In genomic region chr9:44267319-44268026, GRCm38 (mm10) we compare ENCODE assay signal across 8 mouse cellular contexts. TPM values are rescaled to one million over a fixed set of nuclear protein-coding genes. Genes with fewer than 3 reads are reported as not detected.
DNase-seq lines count a peak whose midpoint lies in the region; ATAC-seq and TF ChIP-seq lines count a peak whose summit lies in the region.

No protein-coding gene starts in this region.

- H3K27me3 ChIP-seq in ES-Bruce4 (ENCODE audit: control insufficient read depth, insufficient read depth, low read length, poor library complexity, severe bottlenecking) = no peaks in the 10 kb centered on the region
- H3K27me3 ChIP-seq in forebrain, embryonic 11.5 days (ENCODE audit: control insufficient read depth, insufficient read depth, low read length) = no peaks in the 10 kb centered on the region
- H3K27me3 ChIP-seq in intestine, embryonic 14.5 days (replicated peaks; ENCODE audit: control insufficient read depth, insufficient read depth, low read length) = no peaks in the 10 kb centered on the region
- no peaks in the 10 kb centered on the region for H3K27me3 ChIP-seq in lung, embryonic 14.5 days (ENCODE audit: insufficient read depth, low read length)

- no peak for TF ChIP-seq CTCF in ES-Bruce4 (IDR thresholded peaks at IDR 0.05; ENCODE audit: low read depth, low read length)
- 0 out of 2 replicates have a peak, but pooled peaks have one; percentile 20 for TF ChIP-seq CTCF in lung, embryonic 14.5 days (IDR thresholded peaks at IDR 0.05; ENCODE audit: low read depth)

- H3K4me1 ChIP-seq in ES-Bruce4 (ENCODE audit: control insufficient read depth, insufficient read depth, low read length) = no peaks in the 10 kb centered on the region
- H3K4me1 ChIP-seq in forebrain, embryonic 11.5 days (replicated peaks; ENCODE audit: control insufficient read depth, insufficient read depth, low read length) = no peaks in the 10 kb centered on the region; the same call in 1 of the 2 replicates
- peaks cover 14% of the 10 kb centered on the region; the same call in 1 of the 2 replicates for H3K4me1 ChIP-seq in intestine, embryonic 14.5 days (replicated peaks; ENCODE audit: control insufficient read depth, insufficient read depth, low read length)
- peaks cover 10% of the 10 kb centered on the region for H3K4me1 ChIP-seq in lung, embryonic 14.5 days (ENCODE audit: insufficient read depth)

- peak; percentile 50 for DNase-seq in adrenal gland, adult 2 months
- DNase-seq in adrenal gland, adult 18-20 months (ENCODE audit: low spot score in 2 of 2) = no peak
- no peak for DNase-seq in forebrain, embryonic 11.5 days (ENCODE audit: low spot score)
- DNase-seq in intestine, embryonic 14.5 days (ENCODE audit: low spot score) = peak; percentile 69
- DNase-seq in lung, embryonic 14.5 days = peak; percentile 62
- DNase-seq in retina, embryonic 14.5 days (ENCODE audit: low spot score) = peak; percentile 24
- no peak for DNase-seq in ovary, postnatal 10 days (ENCODE audit: low spot score)

- H3K36me3 ChIP-seq in ES-Bruce4 (ENCODE audit: control insufficient read depth, insufficient read depth, low read length, poor library complexity, severe bottlenecking) = no peaks in the 10 kb centered on the region
- no peaks in the 10 kb centered on the region for H3K36me3 ChIP-seq in forebrain, embryonic 11.5 days (ENCODE audit: control insufficient read depth, insufficient read depth, low read length)
- H3K36me3 ChIP-seq in intestine, embryonic 14.5 days (ENCODE audit: control insufficient read depth, insufficient read depth, low read length) = no peaks in the 10 kb centered on the region
- H3K36me3 ChIP-seq in lung, embryonic 14.5 days (ENCODE audit: insufficient read depth) = no peaks in the 10 kb centered on the region

- no peaks in the 10 kb centered on the region for H3K9me3 ChIP-seq in ES-Bruce4 (replicated peaks; ENCODE audit: control insufficient read depth, insufficient read depth, low read length, poor library complexity, severe bottlenecking)
- no peaks in the 10 kb centered on the region for H3K9me3 ChIP-seq in forebrain, embryonic 11.5 days (ENCODE audit: control insufficient read depth, low read length)
- 0 out of 2 replicates have a peak, but pooled peaks cover 4% of the 10 kb centered on the region for H3K9me3 ChIP-seq in intestine, embryonic 14.5 days (ENCODE audit: control insufficient read depth, low read length)
- no peaks in the 10 kb centered on the region for H3K9me3 ChIP-seq in lung, embryonic 14.5 days (ENCODE audit: low read depth, low read length)

- peak overlapping the region; percentile 57 for H3K4me3 ChIP-seq in ES-Bruce4 (ENCODE audit: low read depth, low read length)
- peak overlapping the region; percentile 39 for H3K4me3 ChIP-seq in forebrain, embryonic 11.5 days (ENCODE audit: low read depth, low read length)
- peak overlapping the region; percentile 48 for H3K4me3 ChIP-seq in intestine, embryonic 14.5 days (ENCODE audit: low read depth, low read length)
- peak overlapping the region; percentile 53 for H3K4me3 ChIP-seq in lung, embryonic 14.5 days (ENCODE audit: low read depth, low read length)

- peak overlapping the region; percentile 71 for H3K4me2 ChIP-seq in forebrain, embryonic 11.5 days (ENCODE audit: low read depth, low read length, severe bottlenecking)
- peak overlapping the region; percentile 91 for H3K4me2 ChIP-seq in intestine, embryonic 14.5 days (ENCODE audit: low read length)
- peak overlapping the region; percentile 79 for H3K4me2 ChIP-seq in lung, embryonic 14.5 days

- no peak for TF ChIP-seq POLR2A in ES-Bruce4 (IDR thresholded peaks at IDR 0.05; ENCODE audit: insufficient read depth, low read length)

- WGBS in forebrain, embryonic 11.5 days = 9% methylated on average over 23 of the region's 23 CpGs
- WGBS in intestine, embryonic 14.5 days = 12% methylated on average over 23 of the region's 23 CpGs
- 7% methylated on average over 23 of the region's 23 CpGs for WGBS in lung, embryonic 14.5 days

- ATAC-seq in forebrain, embryonic 11.5 days (replicated peaks; ENCODE audit: low FRiP score) = peak; percentile 30
- peak; percentile 63; the same call in 1 of the 2 replicates for ATAC-seq in intestine, embryonic 14.5 days (replicated peaks; ENCODE audit: low FRiP score, low TSS enrichment, low read depth)
- ATAC-seq in lung, embryonic 14.5 days (ENCODE audit: insufficient read depth) = peak; percentile 43

- H3K9ac ChIP-seq in ES-Bruce4 (ENCODE audit: low read depth, poor library complexity, severe bottlenecking) = peak overlapping the region; percentile 77
- H3K9ac ChIP-seq in forebrain, embryonic 11.5 days (ENCODE audit: low read length) = peak overlapping the region; percentile 78
- peak overlapping the region; percentile 83 for H3K9ac ChIP-seq in intestine, embryonic 14.5 days (ENCODE audit: low read length)
- peak overlapping the region; percentile 79 for H3K9ac ChIP-seq in lung, embryonic 14.5 days

- H3K27ac ChIP-seq in ES-Bruce4 (ENCODE audit: insufficient read depth, low read length) = no peak overlapping the region
- H3K27ac ChIP-seq in forebrain, embryonic 11.5 days (ENCODE audit: low read depth, low read length) = 0 out of 2 replicates have a peak overlapping the region, but pooled peaks have one; percentile 27
- peak overlapping the region; percentile 64 for H3K27ac ChIP-seq in intestine, embryonic 14.5 days (ENCODE audit: low read depth)
- peak overlapping the region; percentile 80 for H3K27ac ChIP-seq in lung, embryonic 14.5 days (ENCODE audit: low read depth)

- no peak for TF ChIP-seq EP300 in ES-Bruce4 (IDR thresholded peaks at IDR 0.05; ENCODE audit: insufficient read depth, low read depth, low read length)

RNA-seq across cellular contexts. Expression of gene Nlrx1, which starts 0.9 kb away (rescaled TPM):
- total RNA-seq in adrenal gland, adult 2 months (2021) = 10 to 100 TPM; 15.7 to 27.8 TPM
- polyA plus RNA-seq in adrenal gland, adult 2 months (2012; rRNA removed) = 25.3 and 27.7 TPM in 2 replicates
- total RNA-seq in adrenal gland, adult 18-20 months (2021) = 10 to 100 TPM; 14.0 to 17.1 TPM
- polyA plus RNA-seq in ES-Bruce4 (2011; ENCODE audit: insufficient read depth, insufficient read length, low read depth, missing spikeins) = 1.6 and 2.3 TPM in 2 replicates
- polyA plus RNA-seq in forebrain, embryonic 11.5 days (2014; fragmentation: Nextera tagmentation; extraction: Ambion mirVana) = 3.2 and 3.6 TPM in 2 replicates
- polyA plus RNA-seq in intestine, embryonic 14.5 days (2014; fragmentation: Nextera tagmentation; extraction: Ambion mirVana) = 6.3 and 7.0 TPM in 2 replicates
- polyA plus RNA-seq in lung, embryonic 14.5 days (2014; fragmentation: Nextera tagmentation; extraction: Ambion mirVana) = 9.2 and 9.6 TPM in 2 replicates

RNA-seq across cellular contexts. Expression of gene Pdzd3, which starts 16.2 kb away (rescaled TPM):
- total RNA-seq in adrenal gland, adult 2 months (2021) = not detected
- polyA plus RNA-seq in adrenal gland, adult 2 months (2012; rRNA removed) = 0.06 TPM in 1 of 2 replicates, not detected in the other
- not detected for total RNA-seq in adrenal gland, adult 18-20 months (2021)
- polyA plus RNA-seq in ES-Bruce4 (2011; ENCODE audit: insufficient read depth, insufficient read length, low read depth, missing spikeins) = not detected in 2 replicates
- 0.16 TPM in 2 replicates for polyA plus RNA-seq in forebrain, embryonic 11.5 days (2014; fragmentation: Nextera tagmentation; extraction: Ambion mirVana)
- 3.1 TPM in 2 replicates for polyA plus RNA-seq in intestine, embryonic 14.5 days (2014; fragmentation: Nextera tagmentation; extraction: Ambion mirVana)
- 0.11 and 0.13 TPM in 2 replicates for polyA plus RNA-seq in lung, embryonic 14.5 days (2014; fragmentation: Nextera tagmentation; extraction: Ambion mirVana)

RNA-seq across cellular contexts. Expression of gene Abcg4, which starts 20.9 kb away (rescaled TPM):
- total RNA-seq in adrenal gland, adult 2 months (2021) = 10 to 100 TPM; 27.1 to 41.4 TPM
- polyA plus RNA-seq in adrenal gland, adult 2 months (2012; rRNA removed) = 84.3 and 86.8 TPM in 2 replicates
- total RNA-seq in adrenal gland, adult 18-20 months (2021) = 10 to 100 TPM; 16.1 to 30.7 TPM
- polyA plus RNA-seq in ES-Bruce4 (2011; ENCODE audit: insufficient read depth, insufficient read length, low read depth, missing spikeins) = 0.62 and 1.3 TPM in 2 replicates
- polyA plus RNA-seq in forebrain, embryonic 11.5 days (2014; fragmentation: Nextera tagmentation; extraction: Ambion mirVana) = 6.7 and 9.6 TPM in 2 replicates
- polyA plus RNA-seq in intestine, embryonic 14.5 days (2014; fragmentation: Nextera tagmentation; extraction: Ambion mirVana) = 3.6 and 4.1 TPM in 2 replicates
- 2.4 and 2.7 TPM in 2 replicates for polyA plus RNA-seq in lung, embryonic 14.5 days (2014; fragmentation: Nextera tagmentation; extraction: Ambion mirVana)

RNA-seq across cellular contexts. Expression of gene Ccdc153, which starts 27.0 kb away (rescaled TPM):
- 1 to 10 TPM; 2.7 to 3.4 TPM for total RNA-seq in adrenal gland, adult 2 months (2021)
- polyA plus RNA-seq in adrenal gland, adult 2 months (2012; rRNA removed) = 0.26 and 0.63 TPM in 2 replicates
- 1 to 10 TPM; 2.8 to 5.3 TPM for total RNA-seq in adrenal gland, adult 18-20 months (2021)
- polyA plus RNA-seq in ES-Bruce4 (2011; ENCODE audit: insufficient read depth, insufficient read length, low read depth, missing spikeins) = not detected in 2 replicates
- not detected in 2 replicates for polyA plus RNA-seq in forebrain, embryonic 11.5 days (2014; fragmentation: Nextera tagmentation; extraction: Ambion mirVana)
- polyA plus RNA-seq in intestine, embryonic 14.5 days (2014; fragmentation: Nextera tagmentation; extraction: Ambion mirVana) = not detected in 2 replicates
- not detected in 2 replicates for polyA plus RNA-seq in lung, embryonic 14.5 days (2014; fragmentation: Nextera tagmentation; extraction: Ambion mirVana)

RNA-seq across cellular contexts. Expression of gene Cbl, which starts 33.6 kb away (rescaled TPM):
- total RNA-seq in adrenal gland, adult 2 months (2021) = 10 to 100 TPM; 26.2 to 31.5 TPM
- polyA plus RNA-seq in adrenal gland, adult 2 months (2012; rRNA removed) = 7.8 and 8.7 TPM in 2 replicates
- total RNA-seq in adrenal gland, adult 18-20 months (2021) = 10 to 100 TPM; 27.9 to 37.1 TPM
- polyA plus RNA-seq in ES-Bruce4 (2011; ENCODE audit: insufficient read depth, insufficient read length, low read depth, missing spikeins) = 58.8 and 62.0 TPM in 2 replicates
- polyA plus RNA-seq in forebrain, embryonic 11.5 days (2014; fragmentation: Nextera tagmentation; extraction: Ambion mirVana) = 25.9 and 26.2 TPM in 2 replicates
- polyA plus RNA-seq in intestine, embryonic 14.5 days (2014; fragmentation: Nextera tagmentation; extraction: Ambion mirVana) = 18.1 and 19.9 TPM in 2 replicates
- polyA plus RNA-seq in lung, embryonic 14.5 days (2014; fragmentation: Nextera tagmentation; extraction: Ambion mirVana) = 20.9 and 21.9 TPM in 2 replicates

Comparison
In these comparisons a context has a peak if more than half of its experiments do, and no peak if none do; other contexts are left out.
1. DNase-seq: peak in adrenal gland, adult 2 months (single experiment), intestine, embryonic 14.5 days (single experiment), lung, embryonic 14.5 days (single experiment) and retina, embryonic 14.5 days (single experiment); none in adrenal gland, adult 18-20 months (0 of 2), forebrain, embryonic 11.5 days (single experiment) and ovary, postnatal 10 days (single experiment).
2. Peak in every context shown above with its lines, with median percentiles within 50 percentile points of each other: H3K4me3 ChIP-seq, H3K9ac ChIP-seq, ATAC-seq and H3K4me2 ChIP-seq.